Mouse (Mus musculus) right cerebral cortex, postnatal 25 days (tissue): Measurements from ENCODE around the gene Agap2.

Experiments
- DNase-seq: peaks from one replicate; pipeline ENCODE4 v3.0.0; 2022

Agap2 gene

GRCm38 (mm10) chr10:127138328-127139141 lies 63.5 kb downstream of the Agap2 start:
- DNase-seq = no peak

- no peak for DNase-seq
Observed at GRCm38 (mm10) chr10:127140971-127141370, 65.9 kb downstream of the Agap2 start.

GRCm38 (mm10) chr10:127141500-127141899 lies 66.4 kb downstream of the Agap2 start:
- DNase-seq = no peak
